Mouse (Mus musculus): ENCODE data around the gene Olfr524.

Olfr524 gene

DNA sequence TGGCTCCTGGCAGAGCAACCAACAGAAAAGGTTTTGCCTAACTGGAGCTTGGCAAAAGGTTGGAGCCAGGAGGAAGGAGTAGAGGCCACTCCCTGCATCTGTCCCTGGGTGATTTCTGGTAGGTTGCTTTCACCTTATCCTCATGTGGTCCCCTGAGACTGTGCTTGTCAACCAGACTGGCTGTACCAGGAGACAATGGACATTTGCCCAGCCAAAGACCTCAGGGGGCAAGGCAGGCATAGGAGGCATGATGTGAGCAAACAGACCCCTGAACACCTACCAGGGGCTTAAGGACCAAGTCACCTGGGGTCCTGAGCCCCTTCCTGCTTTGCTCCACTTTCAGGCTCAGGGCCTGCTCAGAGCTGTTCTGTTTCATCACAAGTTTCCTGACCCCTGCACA, at the start of gene Olfr524:
Olfr524 (minus strand) TSS at position 101 of the 400 bp plus-strand sequence.
- no peak for DNase-seq (ENCODE audit: low spot score in 2 of 2)

DNA sequence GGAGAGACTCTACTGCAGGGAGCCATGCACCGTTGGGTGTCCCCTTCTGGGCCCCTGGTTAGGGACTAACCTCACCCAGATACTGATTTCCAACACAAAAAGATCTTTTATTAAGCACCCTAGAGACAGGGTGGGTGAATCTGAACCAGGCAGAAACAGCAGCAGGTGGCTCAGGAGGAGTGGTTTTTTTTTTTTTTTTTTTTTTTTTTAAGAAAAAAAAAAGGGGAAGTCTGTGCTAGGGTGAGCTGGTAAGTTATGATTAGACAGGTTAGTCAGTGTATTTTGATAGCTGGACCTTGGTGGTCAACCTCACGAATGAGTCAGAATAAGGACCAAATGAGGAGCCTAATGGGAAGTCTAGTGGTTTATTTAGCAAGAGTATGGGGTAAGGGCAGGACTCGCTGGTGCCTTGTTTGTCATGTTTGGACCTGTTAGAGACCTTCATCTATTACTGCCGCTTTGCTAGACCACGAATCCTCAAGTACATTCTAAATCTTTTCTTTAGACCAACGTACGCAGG, 48.1 kb upstream of the Olfr524 start:
- DNase-seq (ENCODE audit: low spot score in 2 of 2) = no peak

DNA sequence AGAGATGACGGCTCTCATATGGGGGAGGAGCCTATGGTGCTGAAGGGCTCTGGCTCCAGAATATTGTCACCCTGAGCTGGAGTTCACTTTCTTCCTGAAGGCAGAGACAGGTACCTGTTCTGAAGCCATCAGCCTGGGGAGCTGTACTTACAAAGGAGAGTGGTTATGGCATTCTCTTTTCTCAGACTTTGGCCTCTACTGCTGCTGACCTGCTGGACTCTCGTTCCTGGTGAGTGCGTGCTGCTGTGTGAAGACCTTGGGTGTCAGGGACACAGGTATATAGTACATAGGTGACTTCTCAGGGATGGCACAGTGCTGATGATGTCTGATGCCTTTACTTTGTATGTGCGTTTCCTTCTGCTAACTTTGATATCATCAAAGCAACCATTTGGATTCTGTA, 41.5 kb upstream of the Olfr524 start, which contains the start of gene 5830411N06Rik:
5830411N06Rik (plus strand) TSS at position 69 of the 400 bp plus-strand sequence.
- no peak for DNase-seq (ENCODE audit: low spot score in 2 of 2)

GRCm38 (mm10) chr7:140233696-140234095, 27.9 kb upstream of the Olfr524 start:
- no peak for DNase-seq (ENCODE audit: low spot score in 2 of 2)

- no peak for DNase-seq (ENCODE audit: low spot score in 2 of 2)
Measured at GRCm38 (mm10) chr7:140231026-140231425, 25.3 kb upstream of the Olfr524 start.

- DNase-seq (ENCODE audit: low spot score in 2 of 2) = no peak
Measured at GRCm38 (mm10) chr7:140228476-140228875, 22.7 kb upstream of the Olfr524 start.

DNA sequence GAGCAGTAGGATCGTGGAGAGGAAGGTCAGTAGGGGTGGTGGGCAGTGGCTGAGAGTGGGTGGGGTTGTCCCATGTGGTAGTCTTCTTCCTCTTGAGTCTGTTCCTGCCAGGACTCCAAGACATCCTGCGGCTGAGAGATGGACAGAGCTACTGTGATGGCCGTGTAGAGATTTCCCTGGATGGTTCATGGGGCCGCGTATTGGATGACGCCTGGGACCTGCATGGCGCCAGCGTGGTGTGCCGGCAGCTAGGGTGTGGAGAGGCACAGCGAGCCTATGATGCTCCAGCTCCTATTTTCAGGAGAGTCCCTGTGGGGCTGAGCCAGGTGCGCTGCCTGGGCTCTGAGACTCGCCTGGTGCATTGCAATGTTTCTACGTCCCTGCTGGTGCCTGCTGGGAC, 18.4 kb upstream of the Olfr524 start:
- DNase-seq (ENCODE audit: low spot score in 2 of 2) = no peak

DNA sequence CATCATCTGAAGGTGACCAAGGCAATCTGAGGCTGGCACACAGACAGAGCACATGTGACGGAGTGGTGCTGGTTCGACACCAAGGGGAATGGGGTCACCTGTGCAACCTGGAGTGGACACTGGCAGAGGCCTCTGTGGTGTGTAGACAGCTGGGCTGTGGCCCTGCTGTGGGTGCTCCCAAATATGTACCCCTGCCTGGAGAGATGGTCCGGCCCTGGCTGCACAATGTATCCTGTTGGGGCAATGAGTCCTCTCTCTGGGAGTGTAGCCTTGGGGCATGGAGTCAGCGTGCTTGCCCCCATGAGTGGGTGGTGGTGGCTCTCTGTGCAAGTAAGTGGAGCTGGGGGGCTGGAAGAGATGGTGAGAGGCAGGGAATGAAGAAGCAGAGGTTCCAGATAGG, 14.6 kb upstream of the Olfr524 start:
- DNase-seq (ENCODE audit: low spot score in 2 of 2) = no peak

DNA sequence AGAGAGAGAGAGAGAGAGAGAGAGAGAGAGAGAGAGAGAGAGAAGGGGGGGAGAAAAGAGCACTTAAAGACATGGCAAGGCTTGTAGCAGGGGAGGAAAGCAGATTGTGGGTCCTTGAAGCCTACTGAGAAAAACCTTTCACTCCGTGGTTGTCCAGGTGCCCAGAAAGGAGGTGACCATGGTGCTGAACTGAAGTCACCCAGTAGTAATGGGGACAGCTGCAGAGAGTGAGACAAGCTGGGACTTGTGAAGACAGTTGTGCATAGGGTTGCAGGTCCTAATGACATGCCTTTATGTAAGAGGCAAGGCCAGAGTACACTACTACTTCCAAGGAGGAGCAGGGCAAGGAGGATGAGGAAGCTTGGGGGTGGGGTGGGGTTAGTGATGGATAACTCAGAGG, 13.5 kb upstream of the Olfr524 start:
- no peak for DNase-seq (ENCODE audit: low spot score in 2 of 2)

- no peak for DNase-seq (ENCODE audit: low spot score in 2 of 2)
Measured at GRCm38 (mm10) chr7:140217967-140218366, 12.2 kb upstream of the Olfr524 start, which contains the start of gene Cd163l1. Gene Cd163l1 (plus strand): TSS chr7:140218267.

- no peak for DNase-seq (ENCODE audit: low spot score in 2 of 2)
Measured at GRCm38 (mm10) chr7:140213841-140214240, 8.1 kb upstream of the Olfr524 start.

- DNase-seq (ENCODE audit: low spot score in 2 of 2) = no peak
Measured at GRCm38 (mm10) chr7:140208677-140209076, 2.9 kb upstream of the Olfr524 start.

GRCm38 (mm10) chr7:140208153-140208552, 2.4 kb upstream of the Olfr524 start:
- no peak for DNase-seq (ENCODE audit: low spot score in 2 of 2)

DNA sequence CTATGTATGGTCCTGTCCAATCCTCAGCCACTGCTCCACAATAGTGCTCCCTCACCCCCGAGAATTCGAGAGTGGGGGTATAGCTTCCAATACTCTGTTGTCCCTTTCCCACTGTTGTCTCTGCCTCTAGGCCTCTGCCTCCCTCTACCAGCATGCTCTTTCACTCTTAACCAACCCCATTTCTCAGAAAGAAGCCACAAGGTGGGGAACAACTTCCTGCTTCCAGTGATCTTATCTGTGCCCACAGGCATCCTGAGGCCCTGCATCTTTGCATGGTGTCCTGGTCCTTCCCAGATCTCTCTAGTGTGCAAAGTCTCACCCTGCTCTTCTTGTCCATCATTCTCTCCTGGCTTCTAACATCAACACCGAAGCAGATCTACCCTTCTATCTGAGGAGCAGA, 1.1 kb upstream of the Olfr524 start:
- DNase-seq (ENCODE audit: low spot score in 2 of 2) = no peak

GRCm38 (mm10) chr7:140201090-140201489, 4.7 kb downstream of the Olfr524 start:
- DNase-seq (ENCODE audit: low spot score in 2 of 2) = no peak

DNA sequence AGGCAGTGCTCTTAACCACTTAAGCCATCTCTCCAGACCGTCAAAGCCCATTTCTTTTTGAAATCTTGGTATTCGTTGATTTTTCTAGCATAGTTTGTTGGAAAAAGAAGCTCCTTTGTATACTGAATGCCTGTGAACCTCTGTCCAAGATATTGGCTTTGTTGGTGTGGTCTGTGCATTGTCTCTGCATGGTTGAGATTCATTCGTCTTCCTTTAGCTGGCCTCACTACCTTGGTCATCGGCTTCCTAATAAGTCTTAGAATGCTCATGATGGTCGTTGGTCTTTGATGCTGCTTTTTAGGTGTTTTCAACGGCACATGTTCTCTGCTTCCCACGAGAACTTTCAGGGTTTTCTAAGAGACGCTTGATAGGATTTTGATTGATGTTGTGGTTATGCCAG, 9.8 kb downstream of the Olfr524 start:
- DNase-seq (ENCODE audit: low spot score in 2 of 2) = no peak

- no peak for DNase-seq (ENCODE audit: low spot score in 2 of 2)
Measured at GRCm38 (mm10) chr7:140194031-140194430, 11.7 kb downstream of the Olfr524 start.

DNA sequence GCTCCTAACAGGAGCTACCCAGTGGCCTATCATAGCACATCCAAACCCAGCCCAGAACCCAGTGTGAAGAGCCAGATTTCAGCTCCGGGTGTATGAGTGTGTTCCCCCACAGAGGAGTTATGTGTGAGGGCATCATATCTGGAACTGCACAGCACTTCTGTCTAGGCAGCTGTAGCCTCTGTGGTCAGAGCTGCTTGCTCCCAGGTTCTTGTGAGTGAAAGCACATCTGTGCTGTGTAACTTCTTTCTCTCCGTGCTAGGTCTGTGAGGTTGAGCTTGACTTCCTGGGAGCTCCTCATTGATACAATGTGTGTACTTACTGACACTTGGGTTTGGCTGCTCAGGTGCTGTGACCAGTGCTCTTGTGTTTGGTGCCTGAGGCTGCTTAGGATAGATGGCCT, 12.9 kb downstream of the Olfr524 start:
- DNase-seq (ENCODE audit: low spot score in 2 of 2) = no peak

GRCm38 (mm10) chr7:140192445-140192844, 13.3 kb downstream of the Olfr524 start:
- DNase-seq (ENCODE audit: low spot score in 2 of 2) = no peak

DNA sequence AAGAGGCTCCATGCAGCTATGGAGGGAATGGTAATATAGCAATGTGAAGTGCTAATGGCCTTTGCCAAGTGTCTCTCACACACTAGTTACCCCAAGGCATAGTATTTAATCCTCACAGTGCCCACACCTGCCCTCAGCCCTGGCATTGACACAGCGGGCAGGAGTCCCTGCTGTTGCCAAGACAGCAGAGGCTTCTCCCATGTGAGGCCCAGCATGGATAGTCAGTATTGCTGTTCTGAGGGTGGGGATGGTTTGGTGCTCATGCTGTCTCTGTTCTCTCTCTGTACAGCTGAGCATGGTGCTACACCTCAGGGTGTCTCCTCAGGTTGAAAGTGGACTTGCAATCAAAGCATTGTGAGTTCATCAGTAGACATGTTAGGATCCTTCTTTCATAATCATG, 15.3 kb downstream of the Olfr524 start:
- DNase-seq (ENCODE audit: low spot score in 2 of 2) = no peak

GRCm38 (mm10) chr7:140188391-140189328, 17.1 kb downstream of the Olfr524 start:
- no peak for DNase-seq (ENCODE audit: low spot score in 2 of 2)

- DNase-seq (ENCODE audit: low spot score in 2 of 2) = no peak
Measured at GRCm38 (mm10) chr7:140187721-140188390, 17.9 kb downstream of the Olfr524 start.

Data from frontal cortex, postnatal 10 days (tissue).